Mouse (Mus musculus) layer of hippocampus, adult 9-10 months (tissue): ENCODE measurements around the gene Stx6.

ENCODE experiments used
- DNase-seq: peaks from one replicate; pipeline ENCODE4 v3.0.0; 2022; ENCODE audit warnings: low spot score

The Stx6 gene

DNA sequence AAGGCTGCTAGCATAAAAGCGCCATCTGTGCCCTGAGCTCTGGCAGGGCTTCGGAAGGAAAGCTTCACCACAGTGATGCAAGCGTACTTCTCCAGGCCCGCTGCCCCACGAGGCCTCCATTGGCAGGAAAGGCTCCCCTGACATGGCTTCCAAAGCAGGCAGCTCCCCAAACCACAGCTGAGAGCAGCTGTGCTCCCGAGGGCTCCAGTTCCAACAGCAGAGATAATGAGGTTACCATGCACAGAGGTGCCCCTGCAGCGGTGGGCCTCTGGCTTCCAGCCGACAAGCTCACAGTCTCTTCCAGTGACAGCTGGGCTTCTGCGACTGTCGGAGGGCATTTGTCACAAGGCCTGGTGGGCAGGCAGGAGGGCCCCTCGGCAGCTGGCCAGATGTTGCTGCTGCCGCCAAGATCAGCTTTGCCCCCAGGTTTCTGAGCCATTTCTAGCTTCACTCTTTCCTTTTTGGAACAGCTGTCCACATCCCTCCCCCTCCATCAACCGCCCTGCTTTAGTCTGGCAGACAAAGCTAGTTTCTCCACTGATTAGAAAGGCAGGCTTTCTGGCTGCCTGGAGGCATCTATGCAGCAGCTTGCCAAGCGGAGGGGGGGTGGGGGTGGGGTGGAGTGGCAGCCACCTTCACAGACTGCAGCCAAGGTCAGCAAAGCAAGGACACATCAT, 75.6 kb downstream of the Stx6 start:
- no peak for DNase-seq

DNA sequence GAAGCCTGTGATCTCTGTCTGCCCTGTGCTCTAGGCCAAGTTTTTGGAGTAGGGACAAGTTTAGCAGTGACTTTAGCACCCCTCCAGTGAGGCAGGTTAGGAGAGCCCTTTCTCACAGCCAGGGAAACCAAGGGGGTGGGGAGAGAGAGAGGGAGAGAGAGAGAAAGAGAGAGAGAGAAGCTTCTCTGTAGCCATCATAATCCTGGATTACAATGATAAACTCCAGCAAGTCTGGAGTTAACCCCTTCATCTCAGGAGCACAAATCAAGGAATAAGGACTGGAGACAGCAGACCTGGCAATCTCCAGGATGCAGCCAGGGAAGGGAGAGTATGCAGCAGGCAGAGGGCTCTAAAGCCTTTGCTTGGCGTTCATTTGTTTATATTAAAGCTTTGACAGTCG, 77.1 kb downstream of the Stx6 start:
- no peak for DNase-seq

DNA sequence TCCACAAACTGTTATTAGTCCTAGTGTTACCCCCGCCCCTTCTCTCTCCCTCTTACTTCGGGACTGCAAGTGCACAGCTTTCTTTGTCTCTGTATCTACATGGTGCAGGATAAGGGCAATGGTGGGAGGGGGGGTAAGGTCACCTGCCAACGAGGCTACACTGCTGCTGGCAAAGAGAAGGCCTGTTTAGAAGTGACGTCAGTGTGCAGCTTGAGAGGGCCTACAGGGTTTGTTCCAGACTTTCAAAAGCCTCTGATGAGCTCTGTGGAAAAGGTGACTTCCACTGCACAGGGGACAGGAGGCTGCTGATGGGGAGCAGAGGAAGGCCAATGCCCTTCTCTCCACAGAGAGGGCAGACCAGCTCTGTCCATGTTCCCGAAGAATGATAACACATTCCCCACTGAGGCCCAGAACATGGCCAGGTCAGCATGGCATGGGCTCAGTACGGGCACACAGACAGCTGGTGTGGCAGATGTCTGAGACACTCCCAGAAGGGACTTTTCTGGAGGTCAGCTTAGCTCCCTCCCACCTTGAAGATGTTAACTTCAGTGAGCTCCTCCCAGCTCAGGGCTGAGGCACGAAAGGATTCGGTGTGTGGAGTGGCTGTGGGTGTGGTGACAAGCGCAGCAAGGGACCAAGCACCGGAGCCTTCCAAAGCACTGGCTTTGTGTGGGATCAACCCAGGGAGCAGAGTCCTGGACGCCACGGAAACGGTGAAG, 78.0 kb downstream of the Stx6 start:
- DNase-seq, result no peak

DNA sequence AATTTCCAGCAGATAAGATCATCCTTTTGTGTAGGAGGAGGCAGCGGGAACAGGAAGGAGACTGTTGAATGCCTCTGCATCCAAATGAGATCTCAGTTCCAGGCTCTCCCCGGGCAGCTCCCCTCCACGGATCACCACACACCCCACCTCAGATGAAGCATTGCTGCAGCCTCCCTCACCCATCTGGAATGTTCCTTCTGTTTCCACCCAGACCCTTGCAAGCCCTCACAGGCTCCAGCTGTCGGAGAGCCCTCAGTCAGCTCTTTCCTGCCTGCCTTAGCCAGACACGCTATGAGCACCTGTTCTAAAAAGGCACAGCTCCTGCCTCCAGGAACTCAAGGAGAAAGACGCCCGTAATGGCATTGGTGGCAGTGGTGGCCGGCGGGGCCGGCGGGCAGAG, 78.9 kb downstream of the Stx6 start:
- DNase-seq, result no peak

DNA sequence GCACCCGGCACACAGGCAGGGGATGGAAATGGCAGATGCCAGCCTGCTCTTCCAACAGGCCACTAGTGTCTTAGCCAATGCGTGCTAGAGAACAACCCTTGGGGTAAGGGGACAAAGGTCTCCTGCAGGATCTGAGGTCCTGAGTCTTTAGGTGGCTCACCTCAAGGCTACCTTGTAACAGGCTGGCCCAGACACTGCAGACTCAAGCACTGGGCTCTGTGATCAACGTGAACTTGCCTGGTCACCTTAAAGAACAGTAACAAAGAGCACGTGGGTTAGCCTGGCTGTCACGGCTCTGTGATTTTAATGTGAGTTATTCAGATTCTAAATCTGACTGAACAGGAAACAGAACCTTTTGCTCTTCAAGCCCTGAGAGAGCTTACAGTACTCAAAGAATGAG, 79.6 kb downstream of the Stx6 start:
- DNase-seq, result no peak

DNA sequence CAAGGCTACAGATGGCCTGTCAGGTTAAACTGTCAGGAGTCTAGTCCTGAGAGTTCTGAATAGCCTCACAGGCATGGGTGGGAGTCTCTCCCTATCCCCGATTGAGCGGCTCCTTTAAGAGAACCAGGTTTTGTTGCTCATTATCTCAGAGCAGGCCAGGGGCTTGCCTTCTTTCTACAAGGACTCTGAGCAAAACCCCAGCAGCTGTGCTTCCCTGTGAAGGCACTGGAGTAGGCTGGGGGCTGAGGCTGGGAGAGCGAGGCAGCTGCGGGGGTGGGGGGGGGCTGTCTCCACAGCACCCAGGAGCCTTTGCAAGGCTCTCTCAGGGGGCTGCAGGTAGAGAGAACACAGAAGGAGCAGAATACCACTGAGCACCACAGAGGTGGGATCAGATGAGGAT, 80.7 kb downstream of the Stx6 start:
- DNase-seq, result no peak

DNA sequence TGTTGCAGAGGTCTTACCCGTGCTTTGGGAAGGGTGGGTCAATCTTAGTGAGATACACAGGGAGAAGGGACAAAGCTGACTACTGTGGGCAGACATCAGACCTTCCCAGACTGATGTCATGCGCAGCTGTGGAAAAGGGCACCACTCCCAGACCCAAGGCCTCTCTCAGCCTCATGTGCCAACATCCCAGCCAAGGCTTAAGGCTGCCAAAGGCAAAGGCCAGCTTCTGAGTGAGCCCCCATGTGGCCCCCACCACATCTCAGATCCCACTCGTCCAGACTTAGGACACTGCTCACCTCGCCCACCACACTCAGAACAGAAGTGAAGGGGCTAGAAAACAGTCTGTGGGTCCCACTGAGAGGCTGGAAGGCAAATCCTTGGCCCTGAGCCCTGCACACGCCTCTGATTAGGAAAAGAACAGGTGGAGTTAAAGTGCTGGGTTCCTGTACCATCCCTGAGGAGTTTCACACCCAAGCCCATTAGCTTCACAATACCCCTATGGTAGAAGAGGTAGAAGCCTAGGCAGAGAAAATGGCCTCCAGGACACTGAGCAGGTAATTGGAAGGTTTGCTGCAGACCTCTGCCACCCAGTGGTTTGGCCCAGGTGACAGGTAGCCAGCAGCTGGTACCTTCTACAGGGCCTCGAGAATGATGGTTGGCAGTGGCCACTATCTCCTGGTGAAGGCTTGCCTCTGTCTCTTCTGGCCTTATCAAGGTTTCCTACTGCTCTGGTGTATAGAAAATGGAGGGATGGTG, 81.6 kb downstream of the Stx6 start:
- no peak for DNase-seq

DNA sequence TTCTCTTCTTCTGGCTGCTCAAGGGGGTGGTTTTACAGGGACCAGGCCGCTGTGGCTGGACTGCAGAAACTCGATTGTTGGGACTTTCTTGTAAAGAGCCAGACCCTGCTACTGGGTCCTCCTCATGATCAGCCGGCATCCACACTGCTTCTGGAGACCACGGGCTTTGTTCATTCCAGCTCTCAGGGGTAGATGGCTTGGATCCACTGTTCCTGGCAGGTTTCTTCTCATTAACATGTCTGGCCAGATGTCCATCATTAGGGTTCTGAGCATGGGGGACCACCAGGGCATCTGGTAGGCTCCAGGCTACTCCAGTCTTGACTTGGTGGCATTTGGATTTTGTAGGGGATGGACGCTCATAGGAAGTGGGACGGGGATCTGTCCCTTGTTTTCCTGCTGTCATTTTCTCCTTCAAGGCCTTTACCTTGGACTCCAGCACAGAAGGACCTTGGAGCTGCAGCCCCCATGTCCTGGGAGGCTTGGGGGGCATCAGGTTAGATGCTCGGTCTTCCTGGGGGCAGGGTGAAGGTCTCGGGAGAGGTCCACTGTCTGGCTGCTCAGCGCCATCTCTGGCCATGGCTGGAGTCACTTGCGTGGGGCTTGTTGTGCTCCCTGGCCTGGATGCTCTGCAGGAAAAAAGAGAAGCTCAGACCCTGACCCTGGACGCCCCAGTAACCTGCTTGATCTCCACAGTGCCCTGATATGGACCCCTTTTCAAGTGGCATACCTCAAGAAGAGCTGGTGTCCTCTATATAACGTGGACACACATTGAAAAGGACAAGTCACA, 83.4 kb downstream of the Stx6 start:
- no peak for DNase-seq

DNA sequence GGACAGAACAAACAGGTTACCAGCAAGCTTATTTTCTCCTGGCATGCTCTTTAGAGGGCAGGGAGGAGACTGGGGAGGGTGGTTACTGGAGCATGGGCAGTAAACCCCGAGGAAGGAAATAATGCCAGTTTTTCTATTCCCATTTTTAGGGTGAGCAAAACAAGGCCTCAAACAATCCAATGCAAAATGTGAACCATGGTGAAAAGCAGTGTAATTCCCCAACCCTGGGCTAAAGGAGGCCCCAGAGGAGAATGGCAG, 83.9 kb downstream of the Stx6 start:
- DNase-seq, result no peak

DNA sequence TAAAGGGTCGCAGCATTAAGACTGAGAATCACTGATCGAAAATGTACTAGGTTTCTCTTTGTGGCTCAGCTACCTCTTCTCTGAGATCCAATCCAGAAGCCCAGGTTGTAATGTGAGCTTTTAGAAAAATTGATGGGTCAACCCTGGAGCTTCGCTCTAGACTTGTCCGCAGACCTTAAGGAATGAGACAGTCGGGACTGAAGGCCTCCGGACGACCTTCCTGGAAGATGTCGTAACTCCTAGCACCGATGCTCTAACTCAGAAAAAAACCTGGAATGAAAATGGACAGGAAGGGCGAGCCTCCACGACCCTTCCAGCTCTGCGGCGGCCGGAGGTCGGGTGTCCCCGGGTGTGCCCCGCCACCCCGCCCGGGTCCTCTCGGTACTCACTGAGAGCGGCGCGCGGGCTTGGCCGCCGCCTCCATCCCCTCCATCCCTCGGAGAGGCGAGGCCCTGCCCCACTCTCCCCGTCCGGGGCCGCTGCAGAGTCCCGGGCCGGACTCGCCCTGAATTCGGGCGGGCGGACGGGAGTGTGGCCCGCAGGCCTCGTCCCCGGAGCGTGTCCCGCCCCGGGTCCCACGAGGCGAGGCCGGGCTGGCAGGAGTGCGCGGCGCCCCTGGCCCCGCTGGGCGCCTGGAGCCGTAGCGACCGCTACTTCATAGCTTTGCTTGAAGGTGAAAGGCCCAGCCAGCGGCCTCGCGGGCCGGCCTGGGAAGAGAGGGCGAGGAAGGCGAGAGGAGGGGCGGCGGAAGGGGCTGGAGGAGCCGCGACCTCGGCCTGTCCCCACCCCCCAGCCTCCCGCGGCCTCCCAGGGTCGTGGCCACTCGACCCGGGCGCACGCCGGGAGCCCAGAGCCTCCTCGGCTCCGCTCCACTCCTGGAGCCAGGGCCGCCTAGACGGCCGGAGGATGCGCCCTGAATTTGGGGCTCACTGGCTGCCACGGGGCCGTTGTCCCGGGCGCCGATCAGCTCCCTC, 85.6 kb downstream of the Stx6 start, which contains the start of gene BC034090:
BC034090 (minus strand) TSS at position 648 of the 974 bp plus-strand sequence.
- no peak for DNase-seq

DNA sequence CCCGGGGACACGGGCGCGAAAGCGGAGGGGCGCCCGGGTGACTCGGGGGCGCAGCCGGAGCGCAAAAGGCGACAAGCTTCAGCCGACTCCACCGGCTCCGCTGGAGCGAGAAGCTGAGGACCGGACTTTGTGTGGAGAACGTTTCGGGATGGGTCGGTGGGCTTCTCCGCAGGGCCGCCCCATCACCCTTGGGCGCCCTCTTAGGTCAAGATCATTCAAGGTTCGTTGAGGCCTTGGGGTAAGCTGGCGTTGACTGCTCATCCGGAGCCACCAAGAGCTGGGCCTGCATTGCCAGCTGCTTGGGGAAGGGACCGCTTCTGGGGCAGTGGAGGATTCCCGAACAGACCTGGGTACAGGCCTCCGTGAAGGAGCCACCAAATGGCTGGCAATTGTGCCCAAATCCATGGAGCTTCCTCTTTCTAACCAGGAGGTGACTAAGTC, 86.3 kb downstream of the Stx6 start:
- no peak for DNase-seq

DNA sequence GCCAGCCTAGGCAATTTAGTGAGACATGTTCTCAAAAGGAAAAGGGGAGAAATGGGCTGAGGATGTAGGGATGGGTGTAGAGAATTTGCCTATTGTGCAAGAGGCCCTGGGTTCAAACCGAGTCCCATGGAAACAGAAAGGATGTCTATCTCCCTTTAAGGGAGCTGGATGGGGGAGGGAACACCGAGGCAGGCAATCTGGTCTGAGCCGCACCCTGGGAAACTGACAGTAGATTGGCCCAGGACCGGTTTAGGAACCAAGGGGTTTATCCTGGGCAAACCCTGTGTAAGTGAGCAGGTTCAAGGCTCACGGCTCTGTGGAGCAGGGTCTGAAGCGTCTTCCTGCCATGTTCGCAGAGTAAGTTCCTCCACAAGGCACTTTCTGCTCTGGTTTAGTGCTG, 87.0 kb downstream of the Stx6 start:
- no peak for DNase-seq

DNA sequence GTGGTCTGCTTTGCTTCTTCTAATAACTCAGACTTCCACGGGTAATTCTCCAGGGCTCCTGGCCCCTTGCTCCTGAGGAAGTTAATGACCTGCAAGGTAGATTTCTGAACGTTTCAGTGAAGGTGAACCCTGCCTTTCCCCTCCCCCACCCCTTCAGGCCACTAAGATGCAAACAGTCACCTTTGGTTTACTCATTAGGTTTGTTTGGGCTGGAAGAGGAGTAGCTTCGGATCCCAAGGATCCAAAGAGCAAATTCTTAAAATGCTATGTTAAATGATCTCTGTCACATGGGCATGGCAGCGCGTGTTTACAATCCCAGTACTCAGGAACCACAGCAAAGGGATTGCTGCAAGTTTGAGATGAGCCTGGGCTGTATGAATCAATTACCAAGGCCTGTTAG, 88.9 kb downstream of the Stx6 start:
- DNase-seq, result no peak

DNA sequence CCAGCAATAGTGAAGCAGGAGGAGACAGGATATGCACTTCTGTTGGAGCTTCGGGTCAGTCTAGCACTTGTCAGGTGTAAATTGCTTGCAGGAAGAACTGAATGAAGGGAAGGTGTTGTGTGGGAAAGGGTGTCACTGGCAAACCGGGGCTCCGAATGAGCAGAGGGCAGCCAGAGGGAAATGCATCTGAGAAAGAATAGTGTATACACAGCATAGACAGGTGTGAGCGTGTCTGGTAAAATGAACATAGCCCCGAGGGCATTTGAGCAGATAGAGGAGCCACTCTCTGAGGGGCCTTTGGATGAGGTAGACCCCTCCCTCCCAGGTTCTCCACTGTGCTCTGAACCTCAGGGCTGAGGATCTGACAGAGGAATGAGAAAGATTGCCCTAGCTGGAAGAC, 89.5 kb downstream of the Stx6 start:
- no peak for DNase-seq

DNA sequence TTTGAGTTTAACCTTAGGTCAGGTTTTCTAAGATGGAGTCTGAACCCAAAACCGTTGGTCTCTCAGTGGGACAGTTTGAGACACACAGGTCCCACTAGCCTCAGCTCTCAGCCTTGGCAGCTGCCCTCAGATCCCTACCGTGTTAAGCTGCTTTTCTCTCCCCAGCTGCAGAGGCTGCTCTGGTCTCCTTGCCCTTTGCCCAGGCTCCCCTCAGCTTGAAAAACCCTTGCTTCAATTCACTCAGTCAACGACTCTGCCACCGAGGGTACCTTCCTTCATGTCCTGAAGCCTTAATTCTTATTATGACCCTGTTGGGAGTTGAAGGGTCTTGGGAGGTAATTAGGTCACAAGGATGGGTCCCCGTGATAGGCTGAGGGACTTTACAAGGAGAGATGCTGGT, 91.4 kb downstream of the Stx6 start:
- DNase-seq, result no peak

DNA sequence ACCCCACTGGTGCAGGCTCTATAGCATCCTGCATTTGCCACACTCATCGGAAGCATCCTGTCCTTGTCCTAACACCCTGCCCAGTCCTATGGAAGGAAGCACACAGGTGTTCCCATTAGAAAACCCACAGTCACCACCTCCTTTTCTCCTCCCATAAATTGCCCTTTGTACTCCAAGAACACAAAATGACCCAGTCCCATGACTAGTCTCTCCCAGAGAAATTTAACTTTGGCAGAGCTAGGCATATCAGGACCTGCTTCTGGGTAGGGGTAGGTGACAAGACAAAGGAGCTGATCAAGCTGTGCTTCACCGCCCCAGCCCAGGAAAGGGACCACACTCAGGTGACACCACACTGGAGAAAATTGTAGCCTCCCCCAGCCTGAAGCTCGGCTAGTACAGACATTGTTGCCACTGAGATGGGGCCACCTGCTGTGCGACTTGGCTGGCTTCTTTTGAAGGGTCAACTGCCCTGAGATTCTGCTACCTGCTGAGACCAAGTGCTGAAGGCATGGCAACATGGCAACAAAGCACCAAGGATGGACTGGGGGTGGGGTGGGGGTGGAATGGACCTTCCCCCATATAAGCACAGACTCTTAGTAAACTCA, 92.1 kb downstream of the Stx6 start:
- DNase-seq, result no peak

DNA sequence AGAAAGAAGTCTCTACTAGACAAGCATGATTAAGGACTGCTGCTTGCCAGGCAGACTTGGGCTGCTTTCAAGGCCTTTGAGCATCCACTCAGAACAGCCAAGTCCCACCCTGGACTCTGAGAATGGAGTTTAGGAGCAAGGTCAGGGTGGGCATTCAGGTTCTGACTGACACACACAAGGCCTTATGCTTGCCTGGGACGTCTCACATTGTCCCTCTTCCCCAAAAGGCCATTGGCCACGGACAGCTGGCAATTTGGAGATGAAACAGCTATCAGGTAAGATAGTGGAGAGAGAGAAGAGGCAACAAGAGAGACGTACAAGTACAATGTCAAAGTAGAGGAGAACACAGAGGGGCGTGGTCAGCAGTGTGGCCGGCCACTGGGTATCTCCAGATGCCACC, 93.1 kb downstream of the Stx6 start:
- no peak for DNase-seq

DNA sequence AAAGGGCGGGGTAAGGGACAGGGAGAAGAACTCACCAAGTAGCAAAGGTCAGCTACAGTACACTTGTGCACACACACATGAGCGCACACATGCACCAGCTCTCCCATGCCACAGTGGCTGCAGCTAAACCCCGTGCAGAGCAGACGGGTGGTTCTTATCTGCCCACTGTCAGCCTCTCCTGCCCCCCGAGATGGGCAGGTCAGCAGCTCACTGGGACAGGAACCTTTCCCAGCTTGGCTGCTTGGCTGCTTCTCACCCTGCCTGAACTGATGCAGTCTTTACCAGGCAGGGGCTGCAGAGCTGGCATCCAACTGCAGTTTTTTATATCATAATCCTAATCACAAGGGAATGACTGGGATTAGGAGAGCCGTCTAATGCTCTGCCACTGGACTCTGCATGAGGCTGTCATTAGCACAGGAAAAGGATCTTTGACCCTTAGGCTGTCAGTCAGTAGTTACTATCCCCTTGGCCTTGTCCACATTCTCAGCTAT, 94.2 kb downstream of the Stx6 start:
- no peak for DNase-seq

DNA sequence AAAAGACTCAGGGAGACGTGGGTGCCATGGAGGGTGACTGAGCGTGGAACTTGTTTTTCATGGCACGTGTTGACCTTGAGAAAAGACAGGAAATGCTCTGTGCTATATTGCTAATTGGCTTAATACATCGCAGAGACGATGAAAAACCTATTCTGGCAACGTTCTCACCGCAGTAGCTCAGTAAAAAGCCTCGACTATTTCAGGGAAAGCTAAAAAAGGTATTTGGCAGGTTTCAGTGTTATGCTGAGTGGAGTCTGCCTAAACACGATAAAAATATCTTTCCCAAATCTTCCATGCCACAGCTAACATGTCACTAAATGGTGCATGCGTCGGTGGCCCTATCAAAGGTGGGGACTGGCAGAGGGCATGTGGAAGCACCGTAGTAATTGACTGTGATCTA, 94.6 kb downstream of the Stx6 start:
- DNase-seq, result no peak

DNA sequence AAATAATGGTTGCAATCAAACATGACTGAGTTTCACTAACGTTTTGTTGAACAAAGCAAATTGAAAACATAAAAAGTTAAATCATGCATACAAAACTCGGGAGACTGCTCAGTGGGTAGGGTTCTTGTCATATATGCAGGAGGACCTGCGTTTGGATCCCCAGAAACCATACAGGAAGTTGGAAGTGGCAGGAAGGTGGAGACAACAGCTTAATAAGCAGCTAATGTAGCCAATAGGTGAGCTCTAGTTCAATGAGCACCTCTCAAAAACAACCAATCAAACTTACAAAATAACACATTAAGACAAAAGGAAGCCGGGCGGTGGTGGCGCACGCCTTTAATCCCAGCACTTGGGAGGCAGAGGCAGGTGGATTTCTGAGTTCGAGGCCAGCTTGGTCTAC, 95.8 kb downstream of the Stx6 start:
- DNase-seq, result no peak
